8 mouse cellular contexts compared by ENCODE assay signal in genomic region chr1:165700933-165701518, GRCm38 (mm10). TPM values are rescaled to one million over a fixed set of nuclear protein-coding genes. Genes with fewer than 3 reads are reported as not detected.
DNase-seq lines count a peak whose midpoint lies in the region; TF ChIP-seq lines count a peak whose summit lies in the region.

No protein-coding gene starts in this region.

- peaks cover 35% of the 10 kb centered on the region for H3K27me3 ChIP-seq in limb, embryonic 10.5 days (ENCODE audit: low read depth, poor library complexity, severe bottlenecking)
- H3K27me3 ChIP-seq in spleen, adult 2 months (ENCODE audit: control insufficient read depth, insufficient read depth, low read length) = no peaks in the 10 kb centered on the region

- peak; percentile 98 for DNase-seq in heart, adult 11 months
- no peak for DNase-seq in heart, adult 8-10 months (ENCODE audit: low spot score)
- no peak for DNase-seq in limb, embryonic 10.5 days (ENCODE audit: low spot score)
- DNase-seq in spleen, adult 2 months (ENCODE audit: low read depth in 1 of 2, low spot score in 2 of 2) = peak; percentile 69 to 70
- no peak for DNase-seq in left cerebral cortex, adult 2 months (ENCODE audit: extremely low spot score in 1 of 2, low spot score in 2 of 2)
- DNase-seq in left cerebral cortex, adult 8-10 months (ENCODE audit: low spot score in 2 of 2) = no peak
- no peak for DNase-seq in urinary bladder, postnatal 25 days (ENCODE audit: low spot score)

- peaks cover 70% of the 10 kb centered on the region for H3K4me1 ChIP-seq in bone marrow macrophage, adult 2 months (ENCODE audit: control insufficient read depth, insufficient read depth, low read length)
- peaks cover 47% of the 10 kb centered on the region for H3K4me1 ChIP-seq in limb, embryonic 10.5 days
- H3K4me1 ChIP-seq in spleen, adult 2 months (ENCODE audit: control insufficient read depth, insufficient read depth, insufficient read length) = peaks cover 56% of the 10 kb centered on the region; the same call in 1 of the 2 replicates

- no peak overlapping the region for H3K4me3 ChIP-seq in bone marrow macrophage, adult 2 months (ENCODE audit: insufficient read depth, low read length)
- no peak overlapping the region for H3K4me3 ChIP-seq in limb, embryonic 10.5 days
- peak overlapping the region; percentile 38; the same call in 1 of the 2 replicates for H3K4me3 ChIP-seq in spleen, adult 2 months (ENCODE audit: extremely low read depth, insufficient read depth, insufficient read length)
- no peak overlapping the region for H3K4me3 ChIP-seq in left cerebral cortex, adult 2 months

- TF ChIP-seq POLR2A in bone marrow macrophage, adult 2 months (IDR thresholded peaks at IDR 0.05; ENCODE audit: borderline replicate concordance, low read depth, low read length) = no peak
- TF ChIP-seq POLR2A in spleen, adult 2 months (IDR thresholded peaks at IDR 0.05; ENCODE audit: low read depth, low read length) = no peak

- H3K36me3 ChIP-seq in limb, embryonic 10.5 days = no peaks in the 10 kb centered on the region
- peaks cover 18% of the 10 kb centered on the region for H3K36me3 ChIP-seq in spleen, adult 2 months (ENCODE audit: control insufficient read depth, insufficient read depth, low read length)

- WGBS in limb, embryonic 10.5 days = 34% methylated on average over 6 of the region's 6 CpGs
- 3% methylated on average over 6 of the region's 6 CpGs for WGBS in spleen, adult 2 months

- peak overlapping the region; percentile 53 for H3K27ac ChIP-seq in bone marrow macrophage, adult 2 months (ENCODE audit: insufficient read depth, low read depth, low read length)
- peak overlapping the region; percentile 69 for H3K27ac ChIP-seq in limb, embryonic 10.5 days
- H3K27ac ChIP-seq in spleen, adult 2 months (ENCODE audit: insufficient read depth, low read length) = peak overlapping the region; percentile 94
- no peak overlapping the region for H3K27ac ChIP-seq in left cerebral cortex, adult 2 months

- no peak for TF ChIP-seq CTCF in bone marrow macrophage, adult 2 months (IDR thresholded peaks at IDR 0.05; ENCODE audit: low read depth, low read length)
- TF ChIP-seq CTCF in spleen, adult 2 months (IDR thresholded peaks at IDR 0.05; ENCODE audit: extremely low read depth, insufficient read depth, insufficient read length, insufficient replicate concordance) = no peak
- TF ChIP-seq CTCF in left cerebral cortex, adult 2 months (IDR thresholded peaks at IDR 0.05) = no peak

- H3K9me3 ChIP-seq in limb, embryonic 10.5 days (replicated peaks) = no peaks in the 10 kb centered on the region

- intact Hi-C loops in left cerebral cortex, adult 2 months (cut with DNase I) = no loop called here

RNA-seq across cellular contexts. Expression of gene Rcsd1, which starts 8.5 kb away (rescaled TPM):
- 10 to 100 TPM; 64.0 to 99.3 (median 73.2) TPM for total RNA-seq in heart, adult 8-10 months (2022)
- 59.7 and 60.3 TPM in 2 replicates for polyA plus RNA-seq in bone marrow macrophage, adult 2 months (2012; ENCODE audit: insufficient read depth, insufficient read length, missing spikeins)
- polyA plus RNA-seq in limb, embryonic 10.5 days (2016; fragmentation: Nextera tagmentation; extraction: Ambion mirVana) = 10.1 and 10.8 TPM in 2 replicates
- polyA plus RNA-seq in spleen, adult 2 months (2012; rRNA removed) = 68.3 and 73.9 TPM in 2 replicates
- 1 to 10 TPM; 4.9 to 5.8 TPM for total RNA-seq in left cerebral cortex, adult 2 months (2021)
- total RNA-seq in left cerebral cortex, adult 8-10 months (2022) = 1 to 10 TPM; 5.5 to 8.2 (median 7.3) TPM

Comparison
In these comparisons a context has a peak if more than half of its experiments do, and no peak if none do; other contexts are left out.
1. DNase-seq: peak in heart, adult 11 months (single experiment) and spleen, adult 2 months (2 of 2); none in heart, adult 8-10 months (single experiment), limb, embryonic 10.5 days (single experiment), left cerebral cortex, adult 2 months (0 of 2), left cerebral cortex, adult 8-10 months (0 of 2) and urinary bladder, postnatal 25 days (single experiment).
2. RNA of gene Rcsd1, which starts 8.5 kb away (total RNA-seq): 64.0 to 99.3 TPM in heart, adult 8-10 months; 5.5 to 8.2 TPM in left cerebral cortex, adult 8-10 months and 4.9 to 5.8 TPM in left cerebral cortex, adult 2 months; every median in the first group is over 4 times any median in the second.